Mouse (Mus musculus): ENCODE data around the gene Arel1. TPM values are rescaled to one million over a fixed set of nuclear protein-coding genes. Genes with fewer than 3 reads are reported as not detected.

Arel1 gene
- polyA plus RNA-seq, 1 experiment from 2014 or later, result 14.2 TPM

- H3K27ac ChIP-seq (ENCODE audit: low read length), result peak overlapping the region; percentile 12; the same call in 1 of the 2 replicates
- peaks cover 36% of the 10 kb centered on the region for H3K27me3 ChIP-seq (ENCODE audit: control insufficient read depth, insufficient read depth, low read depth, low read length)
- ATAC-seq (ENCODE audit: low read depth), result peak; percentile 18
- no peaks in the 10 kb centered on the region for H3K36me3 ChIP-seq (ENCODE audit: control insufficient read depth, insufficient read depth, low read length)
- H3K4me3 ChIP-seq (ENCODE audit: low read length), result peak overlapping the region; percentile 54
- H3K9ac ChIP-seq (ENCODE audit: low read length), result peak overlapping the region; percentile 71
- 1% methylated on average over 59 of the region's 59 CpGs for WGBS
- peak overlapping the region; percentile 56 for H3K4me2 ChIP-seq (ENCODE audit: low read depth, low read length)
- H3K9me3 ChIP-seq (ENCODE audit: control insufficient read depth, low read length), result no peaks in the 10 kb centered on the region
- H3K4me1 ChIP-seq (replicated peaks; ENCODE audit: control insufficient read depth, insufficient read depth, low read length), result peaks cover 10% of the 10 kb centered on the region
Observed at GRCm38 (mm10) chr12:84875761-84876480, 94.8 kb downstream of the Arel1 start.

GRCm38 (mm10) chr12:84873434-84873833, 97.3 kb downstream of the Arel1 start:
- H3K9ac ChIP-seq (ENCODE audit: low read length), result no peak overlapping the region
- ATAC-seq (ENCODE audit: low read depth), result no peak
- H3K36me3 ChIP-seq (ENCODE audit: control insufficient read depth, insufficient read depth, low read length), result no peaks in the 10 kb centered on the region
- H3K4me1 ChIP-seq (replicated peaks; ENCODE audit: control insufficient read depth, insufficient read depth, low read length), result peaks cover 7% of the 10 kb centered on the region
- peaks cover 36% of the 10 kb centered on the region for H3K27me3 ChIP-seq (ENCODE audit: control insufficient read depth, insufficient read depth, low read depth, low read length)
- H3K4me2 ChIP-seq (ENCODE audit: low read depth, low read length), result no peak overlapping the region
- no peaks in the 10 kb centered on the region for H3K9me3 ChIP-seq (ENCODE audit: control insufficient read depth, low read length)
- no peak overlapping the region for H3K27ac ChIP-seq (ENCODE audit: low read length)
- no peak overlapping the region; the same call in 1 of the 2 replicates for H3K4me3 ChIP-seq (ENCODE audit: low read length)
- WGBS, result 2% methylated on average over 3 of the region's 3 CpGs

DNA sequence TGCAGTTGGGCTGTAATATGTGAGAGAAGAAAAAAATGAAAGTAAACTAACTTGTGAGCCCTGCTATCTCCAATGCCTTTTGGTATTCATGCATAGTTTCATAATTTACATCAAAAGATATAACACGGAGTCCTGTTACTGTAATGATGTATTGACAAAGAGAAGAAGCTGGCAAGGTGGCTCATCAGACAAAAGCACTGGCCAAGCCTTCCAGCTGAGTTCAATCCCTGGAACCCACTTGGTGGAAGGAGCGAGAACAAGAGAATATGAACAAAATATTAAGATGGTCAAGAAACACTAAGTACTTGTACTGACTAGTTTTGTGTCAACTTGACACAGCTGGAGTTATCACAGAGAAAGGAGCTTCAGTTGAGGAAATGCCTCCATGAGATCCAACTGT, 98.4 kb downstream of the Arel1 start:
- peaks cover 7% of the 10 kb centered on the region for H3K4me1 ChIP-seq (replicated peaks; ENCODE audit: control insufficient read depth, insufficient read depth, low read length)
- no peaks in the 10 kb centered on the region for H3K36me3 ChIP-seq (ENCODE audit: control insufficient read depth, insufficient read depth, low read length)
- 49% methylated on average over 2 of the region's 2 CpGs for WGBS
- no peak overlapping the region for H3K27ac ChIP-seq (ENCODE audit: low read length)
- no peak overlapping the region for H3K4me2 ChIP-seq (ENCODE audit: low read depth, low read length)
- peaks cover 35% of the 10 kb centered on the region for H3K27me3 ChIP-seq (ENCODE audit: control insufficient read depth, insufficient read depth, low read depth, low read length)
- no peak overlapping the region for H3K9ac ChIP-seq (ENCODE audit: low read length)
- H3K4me3 ChIP-seq (ENCODE audit: low read length), result no peak overlapping the region
- H3K9me3 ChIP-seq (ENCODE audit: control insufficient read depth, low read length), result no peaks in the 10 kb centered on the region
- no peak for ATAC-seq (ENCODE audit: low read depth)

Other genes with a start within 250 kb of the Arel1 start
- 185 and 217 TPM in 2 replicates for gene Npc2, start 197.7 kb downstream of the Arel1 start, polyA plus RNA-seq (2015; fragmentation: Nextera tagmentation; extraction: Ambion mirVana)
- 133 and 148 TPM in 2 replicates for gene Isca2, start 197.6 kb downstream of the Arel1 start, polyA plus RNA-seq (2015; fragmentation: Nextera tagmentation; extraction: Ambion mirVana)
- gene Ltbp2, start 94.4 kb downstream of the Arel1 start, polyA plus RNA-seq (2015; fragmentation: Nextera tagmentation; extraction: Ambion mirVana), result 18.6 and 19.8 TPM in 2 replicates
- 141 and 147 TPM in 2 replicates for gene Fcf1, start within 50 bp of the Arel1 start, polyA plus RNA-seq (2015; fragmentation: Nextera tagmentation; extraction: Ambion mirVana)
- gene Ylpm1, start 25.4 kb upstream of the Arel1 start, polyA plus RNA-seq (2015; fragmentation: Nextera tagmentation; extraction: Ambion mirVana), result 25.4 and 25.5 TPM in 2 replicates
- gene Prox2, start 139.9 kb upstream of the Arel1 start, polyA plus RNA-seq (2015; fragmentation: Nextera tagmentation; extraction: Ambion mirVana), result 6.3 and 6.4 TPM in 2 replicates
- gene Dlst, start 139.9 kb upstream of the Arel1 start, polyA plus RNA-seq (2015; fragmentation: Nextera tagmentation; extraction: Ambion mirVana), result 110 TPM in 2 replicates
- 0.94 and 1.6 TPM in 2 replicates for gene Rps6kl1, start 180.4 kb upstream of the Arel1 start, polyA plus RNA-seq (2015; fragmentation: Nextera tagmentation; extraction: Ambion mirVana)
- gene Pgf, start 206.9 kb upstream of the Arel1 start, polyA plus RNA-seq (2015; fragmentation: Nextera tagmentation; extraction: Ambion mirVana), result 9.7 and 9.9 TPM in 2 replicates
- gene Eif2b2, start 248.6 kb upstream of the Arel1 start, polyA plus RNA-seq (2015; fragmentation: Nextera tagmentation; extraction: Ambion mirVana), result 83.3 and 86.6 TPM in 2 replicates